ENCODE assay signal across 11 mouse cellular contexts in the genomic region with DNA sequence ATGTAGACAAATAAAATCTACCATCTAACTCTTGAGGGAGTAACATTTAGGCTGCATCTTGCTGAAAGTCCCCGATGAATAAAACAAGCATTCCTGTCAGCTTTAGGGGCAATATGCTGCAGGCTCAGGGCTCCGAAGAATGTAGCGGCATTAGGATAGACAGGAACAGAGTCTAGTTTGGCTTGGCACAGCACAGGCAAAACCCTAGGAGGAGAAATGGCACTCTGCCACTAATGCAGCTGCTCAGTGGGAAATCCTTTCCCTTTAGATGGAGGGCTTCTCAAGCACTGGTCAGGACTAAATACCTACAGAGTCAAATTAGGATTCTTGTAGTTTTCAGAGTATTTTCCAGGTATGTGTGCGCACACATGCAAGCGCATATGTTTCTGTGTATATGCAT.
DNase-seq lines count a peak whose midpoint lies in the region; ATAC-seq lines count a peak whose summit lies in the region.
"Had no signal": no experiment of that assay in that cellular context is flagged by ENCODE, and none has a peak within 500 bp of the region (broad histone marks: within the 10 kb centered on the region; RNA-seq: fewer than 3 reads in every experiment).

No protein-coding gene starts in this region.

- H3K4me3 ChIP-seq in embryonic facial prominence, embryonic 14.5 days (ENCODE audit: low read depth, low read length) = no peak overlapping the region
- H3K4me3 ChIP-seq in embryonic facial prominence, embryonic 10.5 days = no peak overlapping the region
- no peak overlapping the region for H3K4me3 ChIP-seq in hindbrain, embryonic 15.5 days
- no peak overlapping the region for H3K4me3 ChIP-seq in hindbrain, embryonic 12.5 days
- no peak overlapping the region for H3K4me3 ChIP-seq in lung, embryonic 16.5 days (ENCODE audit: low read length)
- H3K4me3 ChIP-seq: erythroblast, embryonic 14.5 days; heart, adult 2 months had no signal

- no peak overlapping the region for H3K9ac ChIP-seq in embryonic facial prominence, embryonic 14.5 days (ENCODE audit: low read depth, low read length)
- no peak overlapping the region for H3K9ac ChIP-seq in hindbrain, embryonic 15.5 days
- H3K9ac ChIP-seq in hindbrain, embryonic 12.5 days = no peak overlapping the region
- H3K9ac ChIP-seq in lung, embryonic 16.5 days (ENCODE audit: low read length) = no peak overlapping the region

- no peaks in the 10 kb centered on the region for H3K4me1 ChIP-seq in embryonic facial prominence, embryonic 14.5 days (ENCODE audit: control insufficient read depth, insufficient read depth, low read length)
- H3K4me1 ChIP-seq in embryonic facial prominence, embryonic 10.5 days = no peaks in the 10 kb centered on the region
- H3K4me1 ChIP-seq in hindbrain, embryonic 15.5 days (replicated peaks) = 0 out of 2 replicates have a peak, but pooled peaks cover 5% of the 10 kb centered on the region
- no peaks in the 10 kb centered on the region for H3K4me1 ChIP-seq in hindbrain, embryonic 12.5 days
- H3K4me1 ChIP-seq in lung, embryonic 16.5 days (replicated peaks; ENCODE audit: control insufficient read depth, insufficient read depth, low read length) = no peaks in the 10 kb centered on the region

- no peaks in the 10 kb centered on the region for H3K27me3 ChIP-seq in embryonic facial prominence, embryonic 14.5 days (replicated peaks; ENCODE audit: control insufficient read depth, insufficient read depth, low read length)
- no peaks in the 10 kb centered on the region for H3K27me3 ChIP-seq in embryonic facial prominence, embryonic 10.5 days (replicated peaks; ENCODE audit: low read depth, poor library complexity, severe bottlenecking)
- H3K27me3 ChIP-seq in hindbrain, embryonic 15.5 days = no peaks in the 10 kb centered on the region
- no peaks in the 10 kb centered on the region for H3K27me3 ChIP-seq in hindbrain, embryonic 12.5 days
- no peaks in the 10 kb centered on the region for H3K27me3 ChIP-seq in lung, embryonic 16.5 days (ENCODE audit: control insufficient read depth, insufficient read depth, low read depth, low read length)

- no peaks in the 10 kb centered on the region for H3K36me3 ChIP-seq in embryonic facial prominence, embryonic 14.5 days (ENCODE audit: control insufficient read depth, insufficient read depth, low read length)
- no peaks in the 10 kb centered on the region for H3K36me3 ChIP-seq in embryonic facial prominence, embryonic 10.5 days (replicated peaks)
- no peaks in the 10 kb centered on the region for H3K36me3 ChIP-seq in hindbrain, embryonic 15.5 days
- H3K36me3 ChIP-seq in hindbrain, embryonic 12.5 days = no peaks in the 10 kb centered on the region
- no peaks in the 10 kb centered on the region for H3K36me3 ChIP-seq in lung, embryonic 16.5 days (ENCODE audit: control insufficient read depth, insufficient read depth, low read length)

- H3K9me3 ChIP-seq in embryonic facial prominence, embryonic 14.5 days (ENCODE audit: control insufficient read depth, low read length) = no peaks in the 10 kb centered on the region
- H3K9me3 ChIP-seq in embryonic facial prominence, embryonic 10.5 days = no peaks in the 10 kb centered on the region
- no peaks in the 10 kb centered on the region for H3K9me3 ChIP-seq in hindbrain, embryonic 15.5 days
- H3K9me3 ChIP-seq in hindbrain, embryonic 12.5 days (replicated peaks) = no peaks in the 10 kb centered on the region
- no peaks in the 10 kb centered on the region for H3K9me3 ChIP-seq in lung, embryonic 16.5 days (ENCODE audit: control insufficient read depth, low read length)

- no peak overlapping the region for H3K27ac ChIP-seq in embryonic facial prominence, embryonic 14.5 days (replicated peaks; ENCODE audit: low read depth, low read length)
- no peak overlapping the region for H3K27ac ChIP-seq in embryonic facial prominence, embryonic 10.5 days (replicated peaks)
- H3K27ac ChIP-seq in hindbrain, embryonic 15.5 days (replicated peaks) = no peak overlapping the region
- no peak overlapping the region for H3K27ac ChIP-seq in hindbrain, embryonic 12.5 days
- no peak overlapping the region for H3K27ac ChIP-seq in lung, embryonic 16.5 days (ENCODE audit: low read length)
- H3K27ac ChIP-seq: heart, adult 2 months had no signal

- WGBS in embryonic facial prominence, embryonic 14.5 days = 79% methylated on average over 5 of the region's 5 CpGs
- WGBS in embryonic facial prominence, embryonic 10.5 days = 91% methylated on average over 5 of the region's 5 CpGs
- WGBS in hindbrain, embryonic 15.5 days = 74% methylated on average over 5 of the region's 5 CpGs
- 86% methylated on average over 5 of the region's 5 CpGs for WGBS in hindbrain, embryonic 12.5 days
- WGBS in lung, embryonic 16.5 days = 78% methylated on average over 5 of the region's 5 CpGs

- peak; percentile 53; the same call in 1 of the 2 replicates for ATAC-seq in embryonic facial prominence, embryonic 14.5 days (ENCODE audit: low read depth)
- 0 out of 2 replicates have a peak, but pooled peaks have one; percentile 48 for ATAC-seq in hindbrain, embryonic 15.5 days (ENCODE audit: low FRiP score, low read depth)
- no peak for ATAC-seq in hindbrain, embryonic 12.5 days (ENCODE audit: low FRiP score)
- ATAC-seq in lung, embryonic 16.5 days (ENCODE audit: low read depth) = peak; percentile 52; the same call in 1 of the 2 replicates
- ATAC-seq: activated CD4-positive, CD25-positive, alpha-beta regulatory T cell, adult 4 months had no signal

- no peak overlapping the region for H3K4me2 ChIP-seq in embryonic facial prominence, embryonic 14.5 days (ENCODE audit: low read depth, low read length)
- no peak overlapping the region for H3K4me2 ChIP-seq in hindbrain, embryonic 15.5 days
- H3K4me2 ChIP-seq in hindbrain, embryonic 12.5 days (replicated peaks) = no peak overlapping the region
- no peak overlapping the region for H3K4me2 ChIP-seq in lung, embryonic 16.5 days (ENCODE audit: low read depth, low read length)

- DNase-seq in embryonic facial prominence, embryonic 14.5 days (ENCODE audit: low spot score) = peak; percentile 76
- no peak for DNase-seq in embryonic facial prominence, embryonic 10.5 days (ENCODE audit: low spot score)
- no peak for DNase-seq in lung, adult 18-20 months
- DNase-seq in cerebellum, postnatal 14 days = peak; percentile 87 to 94
- no peak for DNase-seq in thymus, postnatal 4 days
- DNase-seq: heart, adult 2 months had no signal

Comparison
In these comparisons a context has a peak if more than half of its experiments do, and no peak if none do; other contexts are left out.
1. DNase-seq: peak in embryonic facial prominence, embryonic 14.5 days (single experiment) and cerebellum, postnatal 14 days (2 of 2); none in embryonic facial prominence, embryonic 10.5 days (single experiment), lung, adult 18-20 months (0 of 2) and thymus, postnatal 4 days (single experiment).